Mouse (Mus musculus) thymus, adult 2 months (tissue): Measurements from ENCODE around the gene Gm20388.

Experiments used
- CTCF ChIP-seq: fragments of 200-500 bp; IDR thresholded peaks from 2 replicates; pipeline ENCODE4 v1.5.1; 2012; ENCODE audit warnings: mild to moderate bottlenecking, control low read depth, low read length, moderate library complexity, borderline replicate concordance; ENCODE audit not compliant: control insufficient read depth, poor library complexity, insufficient read depth; ENCODE audit errors: extremely low read depth
- POLR2A ChIP-seq: fragments of 200-500 bp; IDR thresholded peaks from 2 replicates; pipeline ENCODE4 v1.6.1; 2012; ENCODE audit warnings: mild to moderate bottlenecking, low read length, control low read depth, moderate library complexity; ENCODE audit not compliant: control insufficient read depth, poor library complexity, insufficient read depth; ENCODE audit errors: extremely low read depth

DNA sequence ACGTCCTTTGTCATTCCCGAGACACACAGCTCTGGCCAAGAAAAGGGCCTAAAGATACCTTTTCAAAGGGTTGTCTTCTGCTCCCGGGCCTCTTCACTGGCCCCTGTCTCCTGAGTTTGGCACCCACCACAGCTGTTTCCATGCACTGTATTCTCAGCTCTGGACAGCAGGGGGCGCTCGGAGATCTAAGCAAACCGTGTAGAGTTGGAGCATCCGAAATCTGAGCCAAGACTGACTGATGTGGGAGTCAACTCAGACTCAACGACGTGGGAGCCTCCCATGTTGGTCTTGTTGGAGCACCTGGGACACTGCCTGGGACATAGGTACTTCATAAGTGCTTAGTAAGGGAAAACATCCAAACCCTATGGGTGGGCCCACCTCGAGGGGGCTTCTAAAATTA is 767.8 kb downstream of the Gm20388 start:
- peak; percentile 89 for TF ChIP-seq CTCF
- no peak for TF ChIP-seq POLR2A
